Mouse (Mus musculus) MEL (cell line): ENCODE data around the gene Cntfr. TPM values are rescaled to one million over a fixed set of nuclear protein-coding genes. Genes with fewer than 3 reads are reported as not detected.

Source experiments
- DNase-seq: peaks from one replicate; pipeline ENCODE4 v3.0.0; 2011; ENCODE audit warnings: low read depth, low spot score
- H3K27ac ChIP-seq: 2 replicates; pipeline ENCODE4 v1.5.1; 2012; ENCODE audit warnings: low read depth, mild to moderate bottlenecking, control low read depth, low read length, moderate library complexity; ENCODE audit not compliant: control insufficient read depth
- H3K27me3 ChIP-seq, 2 experiments: fragments of 150-350 bp in 1 of 2; sonication (generic) in 1 of 2; 2 replicates each; pipeline ENCODE4 v1.6.1; 2012; ENCODE audit warnings: low read length in 2 of 2, mild to moderate bottlenecking in 2 of 2, improper control_type of control experiment in 1 of 2, moderate library complexity in 1 of 2; ENCODE audit not compliant: insufficient read depth in 2 of 2, control insufficient read depth in 1 of 2
- H3K36me3 ChIP-seq, 2 experiments: 2 replicates each; pipeline ENCODE4 v1.6.1; 2012 to 2014; ENCODE audit warnings: low read length in 2 of 2, improper control_type of control experiment in 1 of 2, inconsistent platforms in 1 of 2, mild to moderate bottlenecking in 1 of 2; ENCODE audit not compliant: insufficient read depth in 2 of 2, control insufficient read depth in 1 of 2
- H3K4me1 ChIP-seq, 2 experiments: fragments of 150-350 bp in 1 of 2; sonication (generic) in 1 of 2; 2 replicates each; pipeline ENCODE4 v1.6.1; 2012; ENCODE audit warnings: low read length in 2 of 2, improper control_type of control experiment in 1 of 2, mild to moderate bottlenecking in 1 of 2; ENCODE audit not compliant: insufficient read depth in 2 of 2, control insufficient read depth in 1 of 2
- H3K4me3 ChIP-seq, 2 experiments: fragments of 150-350 bp in 1 of 2; sonication (generic) in 1 of 2; 2 replicates each; pipeline ENCODE4 v1.5.1; 2012; ENCODE audit warnings: low read depth in 2 of 2, low read length in 2 of 2, mild to moderate bottlenecking in 2 of 2, moderate library complexity in 2 of 2, control low read depth in 1 of 2, improper control_type of control experiment in 1 of 2; ENCODE audit not compliant: control insufficient read depth in 1 of 2, insufficient read depth in 1 of 2
- H3K79me2 ChIP-seq: 2 replicates; pipeline ENCODE4 v1.6.1; 2012; ENCODE audit warnings: mild to moderate bottlenecking, low read length, moderate library complexity; ENCODE audit not compliant: control insufficient read depth, poor library complexity, insufficient read depth
- H3K9ac ChIP-seq: 2 replicates; pipeline ENCODE4 v1.6.1; 2012; ENCODE audit warnings: low read depth, mild to moderate bottlenecking, control low read depth, low read length, moderate library complexity; ENCODE audit not compliant: control insufficient read depth, poor library complexity, severe bottlenecking
- H3K9me3 ChIP-seq: fragments of 150-350 bp; sonication (generic); replicated peaks from 2 replicates; pipeline ENCODE4 v1.6.1; 2012; ENCODE audit warnings: mild to moderate bottlenecking, low read length, improper control_type of control experiment, moderate library complexity; ENCODE audit not compliant: insufficient read depth
- BHLHE40 ChIP-seq: IDR thresholded peaks from 2 replicates; pipeline ENCODE4 v1.6.1; 2012; ENCODE audit warnings: low read depth, mild to moderate bottlenecking, inconsistent platforms, low read length, improper control_type of control experiment, borderline replicate concordance
- CHD1 ChIP-seq: IDR thresholded peaks from 2 replicates; pipeline ENCODE4 v1.6.1; 2012; ENCODE audit warnings: low read depth, mild to moderate bottlenecking, inconsistent platforms, low read length, improper control_type of control experiment
- CHD2 ChIP-seq: IDR thresholded peaks from 2 replicates; pipeline ENCODE4 v1.6.1; 2011; ENCODE audit warnings: low read length, improper control_type of control experiment
- EP300 ChIP-seq, 2 experiments: IDR thresholded peaks; 2 replicates each; pipeline ENCODE4 v1.6.1; 2011; ENCODE audit warnings: improper control_type of control experiment in 2 of 2, low read length in 2 of 2, low read depth in 1 of 2, mild to moderate bottlenecking in 1 of 2
- ETS1 ChIP-seq: IDR thresholded peaks from 2 replicates; pipeline ENCODE4 v1.6.1; 2012; ENCODE audit warnings: low read depth, mild to moderate bottlenecking, inconsistent platforms, low read length, improper control_type of control experiment, moderate library complexity
- GABPA ChIP-seq: IDR thresholded peaks from 2 replicates; pipeline ENCODE4 v1.6.1; 2012; ENCODE audit warnings: low read depth, mild to moderate bottlenecking, inconsistent platforms, low read length, improper control_type of control experiment, moderate library complexity
- HCFC1 ChIP-seq: IDR thresholded peaks from 2 replicates; pipeline ENCODE4 v1.6.1; 2012; ENCODE audit warnings: low read depth, mild to moderate bottlenecking, inconsistent platforms, low read length, improper control_type of control experiment, moderate library complexity
- JUND ChIP-seq: IDR thresholded peaks from 2 replicates; pipeline ENCODE4 v1.6.1; 2011; ENCODE audit warnings: low read depth, mild to moderate bottlenecking, improper control_type of control experiment, low read length
- KAT2A ChIP-seq: conservative IDR thresholded peaks from 2 replicates; pipeline ENCODE4 v1.6.1; 2012; ENCODE audit warnings: low read depth, low read length, improper control_type of control experiment, inconsistent platforms
- MAX ChIP-seq: IDR thresholded peaks from 2 replicates; pipeline ENCODE4 v1.6.1; 2011; ENCODE audit warnings: low read length, improper control_type of control experiment
- MAZ ChIP-seq: IDR thresholded peaks from 2 replicates; pipeline ENCODE4 v1.6.1; 2012; ENCODE audit warnings: low read depth, mild to moderate bottlenecking, inconsistent platforms, low read length, improper control_type of control experiment
- MEF2A ChIP-seq: IDR thresholded peaks from 2 replicates; pipeline ENCODE4 v1.6.1; 2014; ENCODE audit warnings: low read depth, mild to moderate bottlenecking, inconsistent platforms, low read length, improper control_type of control experiment; ENCODE audit not compliant: poor library complexity, insufficient replicate concordance, severe bottlenecking; ENCODE audit errors: extremely low read depth
- MXI1 ChIP-seq: IDR thresholded peaks from 2 replicates; pipeline ENCODE4 v1.6.1; 2011; ENCODE audit warnings: mild to moderate bottlenecking, low read depth, low read length, improper control_type of control experiment
- MYC ChIP-seq: IDR thresholded peaks from 2 replicates; pipeline ENCODE4 v1.6.1; 2011; ENCODE audit warnings: low read depth, mild to moderate bottlenecking, low read length, improper control_type of control experiment, moderate library complexity
- NELFE ChIP-seq: IDR thresholded peaks from 2 replicates; pipeline ENCODE4 v1.6.1; 2011; ENCODE audit warnings: low read depth, low read length, improper control_type of control experiment
- POLR2A ChIP-seq, 2 experiments: IDR thresholded peaks; 2 replicates each; pipeline ENCODE4 v1.6.1; 2011 to 2012; ENCODE audit warnings: low read length in 2 of 2, mild to moderate bottlenecking in 2 of 2, control low read depth in 1 of 2, improper control_type of control experiment in 1 of 2, low read depth in 1 of 2, moderate library complexity in 1 of 2; ENCODE audit not compliant: control insufficient read depth in 1 of 2, insufficient read depth in 1 of 2, poor library complexity in 1 of 2
- POLR2AphosphoS2 ChIP-seq: IDR thresholded peaks from 2 replicates; pipeline ENCODE4 v1.6.1; 2011; ENCODE audit warnings: low read length, improper control_type of control experiment
- POLR2AphosphoS5 ChIP-seq: IDR thresholded peaks from 2 replicates; pipeline ENCODE4 v1.6.1; 2012; ENCODE audit warnings: low read depth, borderline replicate concordance, mild to moderate bottlenecking, inconsistent platforms, low read length, moderate library complexity, mixed read lengths
- RCOR1 ChIP-seq: IDR thresholded peaks from 2 replicates; pipeline ENCODE4 v1.6.1; 2012; ENCODE audit warnings: low read depth, mild to moderate bottlenecking, inconsistent platforms, low read length, improper control_type of control experiment
- SIN3A ChIP-seq: IDR thresholded peaks from 2 replicates; pipeline ENCODE4 v1.6.1; 2012; ENCODE audit warnings: low read length, improper control_type of control experiment, inconsistent platforms
- SMC3 ChIP-seq: IDR thresholded peaks from 2 replicates; pipeline ENCODE4 v1.6.1; 2011; ENCODE audit warnings: low read depth, low read length, improper control_type of control experiment
- TAL1 ChIP-seq: IDR thresholded peaks from 2 replicates; pipeline ENCODE4 v1.6.1; 2012; ENCODE audit warnings: mild to moderate bottlenecking, inconsistent platforms, low read length, moderate library complexity, mixed read lengths
- TBP ChIP-seq: IDR thresholded peaks from 2 replicates; pipeline ENCODE4 v1.8.0; 2011; ENCODE audit warnings: low read depth, low read length, improper control_type of control experiment
- TCF12 ChIP-seq: IDR thresholded peaks from 2 replicates; pipeline ENCODE4 v1.6.1; 2014; ENCODE audit warnings: low read depth, mild to moderate bottlenecking, inconsistent platforms, low read length, improper control_type of control experiment, moderate library complexity
- ZKSCAN1 ChIP-seq: IDR thresholded peaks from 2 replicates; pipeline ENCODE4 v1.6.1; 2012; ENCODE audit warnings: low read depth, mild to moderate bottlenecking, inconsistent platforms, low read length, improper control_type of control experiment, moderate library complexity
- ZMIZ1 ChIP-seq: IDR thresholded peaks from 2 replicates; pipeline ENCODE4 v1.6.1; 2012; ENCODE audit warnings: low read depth, mild to moderate bottlenecking, inconsistent platforms, low read length, improper control_type of control experiment, moderate library complexity
- ZNF384 ChIP-seq: IDR thresholded peaks from 2 replicates; pipeline ENCODE4 v1.6.1; 2012; ENCODE audit warnings: low read depth, mild to moderate bottlenecking, inconsistent platforms, low read length, improper control_type of control experiment
- polyA plus RNA-seq, 2 experiments: library from polyadenylated mRNA; stranded (reverse) in 1 of 2; unstranded in 1 of 2; fragments of >175 nt in 1 of 2; fragments of >200 nt in 1 of 2; gene quantifications; 2 replicates each; pipeline versions ENCODE4 v1.2.1 to v1.2.4; 2012; ENCODE audit warnings: low replicate concordance in 2 of 2, low read depth in 1 of 2; ENCODE audit not compliant: insufficient read length in 2 of 2, insufficient read depth in 1 of 2, missing spikeins in 1 of 2
- total RNA-seq: library from RNA; depleted of rRNA; stranded (reverse); fragments of 300-350 nt; gene quantifications from 2 replicates; pipeline ENCODE4 v1.2.3, GENCODE M21; 2012

The Cntfr gene
- total and polyA plus RNA-seq, 3 experiments: not detected

GRCm38 (mm10) chr4:41741158-41741560 is 44.3 kb upstream of the Cntfr start:
- peak; percentile 98 for DNase-seq
- H3K27ac ChIP-seq: peak overlapping the region; percentile 51
- peaks cover 2 to 29% of the 10 kb centered on the region in 2 experiments for H3K4me1 ChIP-seq
- no peaks in the 10 kb centered on the region for H3K9me3 ChIP-seq
- H3K79me2 ChIP-seq: peaks cover 15% of the 10 kb centered on the region
- TF ChIP-seq SMC3 (no peak), EP300 (IDR thresholded peaks at IDR 0.05; ENCODE audit: low read depth in 1 of 2, low read length in 2 of 2) (peak in 1 of 2 experiments; percentile 37; a peak in 2 of 4 replicates), TBP (peak; percentile 84), NELFE (peak; percentile 97), ZMIZ1 (peak; percentile 71; the same call in 1 of the 2 replicates), SIN3A (peak; percentile 73), POLR2AphosphoS2 (peak; percentile 91), POLR2AphosphoS5 (no peak), TCF12 (peak; percentile 70), TAL1 (no peak), CHD1 (peak; percentile 99), MAX (no peak), JUND (no peak), MXI1 (peak; percentile 41; the same call in 1 of the 2 replicates), BHLHE40 (no peak), ZKSCAN1 (no peak), KAT2A (no peak; the same call in 1 of the 2 replicates), RCOR1 (no peak), ETS1 (no peak), POLR2A (IDR thresholded peaks at IDR 0.05; ENCODE audit: control insufficient read depth in 1 of 2, insufficient read depth in 1 of 2, low read depth in 1 of 2, low read length in 2 of 2, poor library complexity in 1 of 2) (peak; percentile 84 to 95; a peak in 3 of 4 replicates), MEF2A (no peak), GABPA (no peak), ZNF384 (no peak), MYC (no peak; the same call in 1 of the 2 replicates), MAZ (peak; percentile 48; the same call in 1 of the 2 replicates), CHD2 (no peak), HCFC1 (peak; percentile 82)
- peak overlapping the region; percentile 75 for H3K9ac ChIP-seq
- no peaks in the 10 kb centered on the region for H3K27me3 ChIP-seq
- H3K4me3 ChIP-seq: peak overlapping the region; percentile 67 to 68
- H3K36me3 ChIP-seq: peaks cover 0 to 27% of the 10 kb centered on the region in 2 experiments; a peak in 2 of 4 replicates
